Mouse (Mus musculus) myocyte (in vitro differentiated cells): ENCODE data around the gene Nipbl. TPM values are rescaled to one million over a fixed set of nuclear protein-coding genes. Genes with fewer than 3 reads are reported as not detected.
"Not testable (repeated sequence)": the region's sequence is repeated elsewhere in the genome, so short reads cannot be mapped to it uniquely, and the experiment has no call there.

ENCODE experiments used
- H3K27me3 ChIP-seq: one replicate; pipeline ENCODE4 v1.6.1; 2011; ENCODE audit not compliant: control insufficient read depth, insufficient read depth, insufficient read length
- H3K36me3 ChIP-seq: one replicate; pipeline ENCODE4 v1.6.1; 2011; ENCODE audit not compliant: control insufficient read depth, insufficient read depth
- H3K4me2 ChIP-seq: one replicate; pipeline ENCODE4 v1.6.1; 2011; ENCODE audit warnings: low read depth, control low read depth
- H3K4me3 ChIP-seq: one replicate; pipeline ENCODE4 v1.5.1; 2011; ENCODE audit warnings: mild to moderate bottlenecking, control low read depth, moderate library complexity
- H3K79me2 ChIP-seq: one replicate; pipeline ENCODE4 v1.6.1; 2011; ENCODE audit not compliant: control insufficient read depth, insufficient read depth
- H3ac ChIP-seq: one replicate; pipeline ENCODE4 v1.6.1; 2011; ENCODE audit not compliant: control insufficient read depth, insufficient read length
- CEBPB ChIP-seq: IDR thresholded peaks from 2 replicates; pipeline ENCODE4 v1.6.1; 2011; ENCODE audit warnings: mild to moderate bottlenecking, moderate library complexity; ENCODE audit not compliant: poor library complexity, insufficient read depth, severe bottlenecking
- E2F4 ChIP-seq: IDR thresholded peaks from one replicate; pipeline ENCODE4 v1.6.1; 2011; ENCODE audit warnings: mild to moderate bottlenecking, control low read depth, moderate library complexity; ENCODE audit not compliant: insufficient read depth
- MAX ChIP-seq: IDR thresholded peaks from one replicate; pipeline ENCODE4 v1.6.1; 2011; ENCODE audit warnings: low read depth, mild to moderate bottlenecking, control low read depth
- MYOD1 ChIP-seq, 3 experiments: IDR thresholded peaks; one replicate each; pipeline ENCODE4 v1.6.1; 2011; ENCODE audit warnings: control low read depth in 2 of 3, low read depth in 2 of 3, mild to moderate bottlenecking in 2 of 3, moderate library complexity in 1 of 3; ENCODE audit not compliant: insufficient read length in 2 of 3, control insufficient read depth in 1 of 3
- MYOG ChIP-seq, 3 experiments: IDR thresholded peaks; one replicate each; pipeline ENCODE4 v1.6.1; 2011; ENCODE audit warnings: control low read depth in 2 of 3, low read depth in 2 of 3, mild to moderate bottlenecking in 2 of 3; ENCODE audit not compliant: insufficient read length in 2 of 3, control insufficient read depth in 1 of 3, insufficient read depth in 1 of 3
- POLR2A ChIP-seq: IDR thresholded peaks from one replicate; pipeline ENCODE4 v1.6.1; 2011; ENCODE audit warnings: low read depth, mild to moderate bottlenecking, control low read depth, moderate library complexity; ENCODE audit not compliant: insufficient read length
- POLR2AphosphoS2 ChIP-seq: IDR thresholded peaks from one replicate; pipeline ENCODE4 v1.6.1; 2011; ENCODE audit warnings: low read depth, control low read depth; ENCODE audit not compliant: insufficient read length
- REST ChIP-seq: IDR thresholded peaks from one replicate; pipeline ENCODE4 v1.6.1; 2011; ENCODE audit warnings: mild to moderate bottlenecking, control low read depth, moderate library complexity; ENCODE audit not compliant: insufficient read depth, insufficient read length
- SRF ChIP-seq: IDR thresholded peaks from one replicate; pipeline ENCODE4 v1.6.1; 2011; ENCODE audit warnings: low read depth; ENCODE audit not compliant: control insufficient read depth, insufficient read length
- TCF12 ChIP-seq: IDR thresholded peaks from one replicate; pipeline ENCODE4 v1.6.1; 2011; ENCODE audit warnings: mild to moderate bottlenecking, control low read depth; ENCODE audit not compliant: poor library complexity, insufficient read depth, severe bottlenecking
- TCF3 ChIP-seq: IDR thresholded peaks from one replicate; pipeline ENCODE4 v1.6.1; 2011; ENCODE audit warnings: low read depth, control low read depth; ENCODE audit not compliant: insufficient read length
- USF1 ChIP-seq: IDR thresholded peaks from one replicate; pipeline ENCODE4 v1.6.1; 2011; ENCODE audit warnings: low read depth, mild to moderate bottlenecking, control low read depth, moderate library complexity
- polyA plus RNA-seq: library from polyadenylated mRNA; unstranded; fragments of >200 nt; fragmentation: generic; extraction: Trizol; gene quantifications from one replicate; pipeline ENCODE4 v1.2.1, GENCODE M21; 2012; ENCODE audit warnings: missing spikeins

Nipbl gene
- polyA plus RNA-seq, 1 experiment = 6.5 TPM

DNA sequence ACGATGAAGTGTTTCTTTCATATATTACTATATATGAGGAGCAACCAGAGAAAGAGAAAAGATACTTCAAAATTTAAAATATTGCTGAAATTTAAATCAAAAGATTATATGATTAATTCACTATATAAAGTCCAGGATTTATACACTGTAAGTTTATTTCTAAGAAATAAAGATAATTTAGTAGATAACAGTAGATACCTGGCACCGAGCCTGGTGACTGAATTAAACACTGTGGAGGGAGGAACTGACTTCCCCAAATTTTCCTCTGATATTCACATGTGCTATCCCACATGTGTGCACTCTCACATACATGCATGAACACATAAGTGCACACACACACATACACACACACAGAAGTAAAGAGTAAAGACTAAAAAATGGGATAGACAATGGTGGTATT is 162.1 kb downstream of the Nipbl start:
- H3K4me2 ChIP-seq = no peak overlapping the region
- H3K36me3 ChIP-seq = no peaks in the 10 kb centered on the region
- no peak overlapping the region for H3ac ChIP-seq
- H3K27me3 ChIP-seq = no peaks in the 10 kb centered on the region
- TF ChIP-seq REST (no peak), SRF (no peak), POLR2AphosphoS2 (no peak), MYOD1 (IDR thresholded peaks at IDR 0.05; ENCODE audit: control insufficient read depth in 1 of 3, insufficient read length in 2 of 3, low read depth in 2 of 3) (no peak), USF1 (no peak), CEBPB (no peak), POLR2A (no peak), E2F4 (no peak), MAX (no peak), TCF12 (no peak), TCF3 (no peak), MYOG (IDR thresholded peaks at IDR 0.05; ENCODE audit: control insufficient read depth in 1 of 3, insufficient read depth in 1 of 3, insufficient read length in 2 of 3, low read depth in 2 of 3) (no peak)
- H3K4me3 ChIP-seq = no peak overlapping the region
- H3K79me2 ChIP-seq = no peaks in the 10 kb centered on the region

GRCm38 (mm10) chr15:8281701-8282100 is 162.6 kb downstream of the Nipbl start:
- H3K4me3 ChIP-seq = no peak overlapping the region
- H3K36me3 ChIP-seq = no peaks in the 10 kb centered on the region
- H3K4me2 ChIP-seq = no peak overlapping the region
- no peaks in the 10 kb centered on the region for H3K27me3 ChIP-seq
- no peak overlapping the region for H3ac ChIP-seq
- TF ChIP-seq TCF12 = no peak
- no peak for TF ChIP-seq MYOD1 (IDR thresholded peaks at IDR 0.05; ENCODE audit: control insufficient read depth in 1 of 3, insufficient read length in 2 of 3, low read depth in 2 of 3)
- no peak for TF ChIP-seq REST
- no peak for TF ChIP-seq SRF
- no peak for TF ChIP-seq POLR2AphosphoS2
- H3K79me2 ChIP-seq = no peaks in the 10 kb centered on the region

GRCm38 (mm10) chr15:8279929-8280610 is 164.2 kb downstream of the Nipbl start:
- no peaks in the 10 kb centered on the region for H3K36me3 ChIP-seq
- H3K79me2 ChIP-seq = no peaks in the 10 kb centered on the region
- peak overlapping the region; percentile 13 for H3ac ChIP-seq
- H3K27me3 ChIP-seq = no peaks in the 10 kb centered on the region
- H3K4me2 ChIP-seq = peak overlapping the region; percentile 73
- no peak for TF ChIP-seq TCF12
- no peak for TF ChIP-seq CEBPB
- no peak for TF ChIP-seq SRF
- peak in 2 of 3 experiments; percentile 64 to 79 for TF ChIP-seq MYOG (IDR thresholded peaks at IDR 0.05; ENCODE audit: control insufficient read depth in 1 of 3, insufficient read depth in 1 of 3, insufficient read length in 2 of 3, low read depth in 2 of 3)
- no peak for TF ChIP-seq REST
- no peak for TF ChIP-seq POLR2AphosphoS2
- no peak for TF ChIP-seq MAX
- no peak for TF ChIP-seq E2F4
- TF ChIP-seq POLR2A = no peak
- TF ChIP-seq TCF3 = no peak
- no peak for TF ChIP-seq USF1
- peak in 2 of 3 experiments; percentile 65 to 77 for TF ChIP-seq MYOD1 (IDR thresholded peaks at IDR 0.05; ENCODE audit: control insufficient read depth in 1 of 3, insufficient read length in 2 of 3, low read depth in 2 of 3)
- H3K4me3 ChIP-seq = peak overlapping the region; percentile 47

DNA sequence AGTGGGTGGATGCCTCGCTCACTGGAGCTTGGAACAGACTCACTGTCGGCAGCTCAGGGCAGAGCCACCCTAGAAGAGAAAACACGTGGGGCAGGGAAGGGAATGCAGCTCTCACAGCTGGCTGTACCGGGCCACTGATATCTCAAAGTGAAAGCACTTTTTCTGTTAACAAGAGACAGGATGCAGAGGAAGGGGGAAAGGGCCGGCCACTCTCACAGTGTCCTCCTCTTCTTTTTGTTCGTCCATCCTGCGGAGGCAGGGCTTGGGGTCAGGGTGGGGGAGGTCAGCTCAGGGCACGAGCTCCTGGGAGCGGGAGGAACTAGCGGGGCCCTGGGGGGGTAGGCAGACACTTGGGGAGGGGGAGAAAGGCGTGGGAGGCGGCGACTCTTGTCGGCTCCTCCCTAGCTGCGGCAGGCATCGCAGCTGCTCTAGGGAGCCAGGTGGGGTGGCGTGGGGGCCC is 164.9 kb downstream of the Nipbl start:
- no peak for TF ChIP-seq TCF12
- TF ChIP-seq USF1 = peak; percentile 51
- no peak for TF ChIP-seq MAX
- TF ChIP-seq TCF3 = no peak
- TF ChIP-seq POLR2AphosphoS2 = no peak
- TF ChIP-seq MYOG (IDR thresholded peaks at IDR 0.05; ENCODE audit: control insufficient read depth in 1 of 3, insufficient read depth in 1 of 3, insufficient read length in 2 of 3, low read depth in 2 of 3) = peak in 2 of 3 experiments; percentile 65 to 66
- TF ChIP-seq REST = no peak
- no peak for TF ChIP-seq SRF
- TF ChIP-seq POLR2A = no peak
- TF ChIP-seq E2F4 = no peak
- TF ChIP-seq MYOD1 (IDR thresholded peaks at IDR 0.05; ENCODE audit: control insufficient read depth in 1 of 3, insufficient read length in 2 of 3, low read depth in 2 of 3) = peak in 2 of 3 experiments; percentile 45 to 62
- no peak for TF ChIP-seq CEBPB
- Histone ChIP-seq H3K27me3 (no peaks in the 10 kb centered on the region), H3K36me3 (no peaks in the 10 kb centered on the region), H3ac (peak overlapping the region; percentile 13), H3K4me2 (peak overlapping the region; percentile 73), H3K4me3 (peak overlapping the region; percentile 47), H3K79me2 (no peaks in the 10 kb centered on the region)

DNA sequence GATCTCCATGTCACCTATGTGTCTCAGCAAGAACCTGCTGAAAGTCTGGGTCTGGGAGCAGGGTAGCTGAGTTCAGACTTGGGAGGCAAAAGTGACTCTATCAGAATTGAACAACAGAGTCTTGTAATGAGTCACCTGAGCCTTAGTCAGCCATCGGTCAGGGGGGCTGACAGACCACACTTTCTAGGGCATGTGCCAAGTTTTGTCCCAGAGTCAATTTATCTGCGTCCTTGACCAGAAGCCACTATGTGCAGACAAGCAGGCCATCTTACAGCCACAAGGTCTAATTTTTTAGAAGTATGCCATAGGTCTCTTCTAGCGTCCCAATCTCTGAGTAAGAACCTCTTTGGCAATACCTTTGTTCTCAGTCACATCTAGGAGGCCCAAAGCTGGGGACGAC is 166.3 kb downstream of the Nipbl start:
- H3K4me2 ChIP-seq, H3K79me2 ChIP-seq, H3K27me3 ChIP-seq, H3ac ChIP-seq, H3K36me3 ChIP-seq, H3K4me3 ChIP-seq: not testable (repeated sequence)
